Mouse (Mus musculus) liver, embryonic 14.5 days (tissue): ENCODE data around the gene Snai3.

Experiments used
- CTCF ChIP-seq: IDR thresholded peaks from 2 replicates; pipeline ENCODE4 v1.5.1; 2016; ENCODE audit warnings: antibody characterized with exemption, low read depth, control low read depth
- EP300 ChIP-seq: IDR thresholded peaks from 2 replicates; pipeline ENCODE4 v1.6.1; 2016; ENCODE audit warnings: antibody characterized with exemption, low read depth

DNA sequence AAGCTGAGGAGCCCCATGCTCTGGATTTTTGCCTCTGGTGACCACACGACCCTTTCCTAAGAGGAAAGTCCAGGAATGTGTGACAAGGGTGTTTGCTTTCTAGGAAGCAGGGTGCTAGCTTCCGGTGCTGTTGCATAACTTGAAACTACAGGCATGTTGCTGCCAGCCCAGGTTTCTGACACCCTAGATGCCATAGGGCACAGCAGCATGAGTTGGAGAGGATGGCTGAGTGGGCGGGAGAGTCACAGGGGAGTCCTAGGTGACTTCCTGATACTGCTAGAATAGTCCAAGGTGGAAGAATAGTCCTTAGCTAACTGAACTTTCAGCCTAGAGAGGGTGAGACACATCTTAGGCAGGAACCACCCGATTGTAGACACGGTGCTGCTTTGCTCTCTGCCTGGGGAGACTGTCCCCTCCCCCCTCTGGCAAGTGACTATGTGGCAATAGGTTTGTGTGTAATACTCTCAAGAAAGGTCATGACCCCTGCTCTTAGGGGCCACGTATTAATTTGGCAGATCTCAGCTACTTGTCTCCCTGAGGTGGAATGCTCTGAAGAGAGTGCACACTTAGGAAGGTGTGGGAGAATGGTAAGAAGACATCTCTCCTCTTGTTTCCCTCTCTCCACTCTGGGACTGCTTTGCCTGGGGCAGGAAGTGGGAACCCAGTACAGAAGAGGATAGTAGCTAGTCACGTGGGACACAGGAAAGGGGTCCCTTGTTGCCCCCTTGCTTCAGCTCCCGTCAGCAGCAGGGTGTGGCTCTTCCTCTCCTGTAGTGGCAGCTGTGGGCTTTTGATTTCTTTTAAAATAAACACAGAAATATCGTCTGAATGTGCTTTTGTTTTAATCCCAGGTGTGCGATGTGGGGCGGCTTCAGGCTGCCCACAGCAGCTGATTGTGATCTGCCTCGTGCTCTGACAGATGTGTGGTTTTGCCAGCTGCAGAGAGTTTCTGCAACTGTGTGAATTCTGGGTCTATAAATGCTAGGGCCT lies 3.4 kb upstream of the Snai3 start:
- TF ChIP-seq CTCF (no peak), EP300 (no peak)
